Mouse (Mus musculus): ENCODE results near the gene G3bp1.

DNA sequence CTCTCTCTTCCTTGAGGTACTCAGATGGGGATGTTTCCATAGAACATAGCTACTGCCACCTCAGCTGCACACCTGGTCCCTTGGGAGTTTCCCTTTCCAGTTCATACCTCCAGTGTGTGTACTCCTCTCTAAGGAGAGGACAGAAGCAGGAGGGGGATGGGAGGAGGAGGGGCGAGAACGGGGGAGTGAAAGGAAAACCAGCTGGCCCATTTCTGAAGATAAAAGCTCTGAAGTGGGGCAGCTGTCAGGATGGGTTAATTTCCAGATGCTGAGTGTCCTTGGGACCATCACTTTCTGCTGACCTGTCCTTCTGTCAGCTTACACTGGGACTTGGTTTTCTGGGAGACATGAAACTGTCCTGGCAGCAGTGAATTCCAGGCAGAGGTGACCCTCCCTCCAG, 65.3 kb downstream of the G3bp1 start:
- TF ChIP-seq GATA1 (IDR thresholded peaks at IDR 0.05; ENCODE audit: borderline replicate concordance, low read length), result no peak
- TF ChIP-seq CTCF (IDR thresholded peaks at IDR 0.05; ENCODE audit: low read depth, low read length), result no peak
- no peak for TF ChIP-seq POLR2AphosphoS5 (IDR thresholded peaks at IDR 0.05; ENCODE audit: insufficient replicate concordance, low read depth, low read length)
- no peak for TF ChIP-seq TAL1 (conservative IDR thresholded peaks at IDR 0.05; ENCODE audit: low read depth, low read length)
